Mouse (Mus musculus) spleen, postnatal 10 days (tissue): ENCODE results near the gene Gm11099.

Experiments
- DNase-seq, 2 experiments: peaks; one replicate each; pipeline ENCODE4 v3.0.0; 2021 to 2022; ENCODE audit warnings: low spot score in 2 of 2

The Gm11099 gene

GRCm38 (mm10) chr2:58859134-58859533 is at the start of gene Gm11099:
Gene Gm11099 (plus strand): TSS chr2:58859434.
- DNase-seq: no peak

- DNase-seq: no peak
Measured at GRCm38 (mm10) chr2:58812941-58813340, 46.3 kb upstream of the Gm11099 start.

GRCm38 (mm10) chr2:58828910-58829600 is 30.2 kb upstream of the Gm11099 start:
- no peak for DNase-seq

- no peak for DNase-seq
Measured at GRCm38 (mm10) chr2:58829981-58830742, 29.1 kb upstream of the Gm11099 start.

- no peak for DNase-seq
Measured at GRCm38 (mm10) chr2:58832253-58832980, 26.8 kb upstream of the Gm11099 start.

GRCm38 (mm10) chr2:58841021-58841420 is 18.2 kb upstream of the Gm11099 start:
- no peak for DNase-seq

GRCm38 (mm10) chr2:58842443-58842842 is 16.8 kb upstream of the Gm11099 start:
- DNase-seq: no peak

GRCm38 (mm10) chr2:58844499-58844898 is 14.7 kb upstream of the Gm11099 start:
- no peak for DNase-seq

- no peak for DNase-seq
Measured at GRCm38 (mm10) chr2:58879876-58880275, 20.6 kb downstream of the Gm11099 start.

- DNase-seq: no peak
Measured at GRCm38 (mm10) chr2:58905057-58905456, 45.8 kb downstream of the Gm11099 start.

- DNase-seq: no peak
Measured at GRCm38 (mm10) chr2:58906814-58907516, 47.7 kb downstream of the Gm11099 start.

GRCm38 (mm10) chr2:58912339-58912738 is 53.1 kb downstream of the Gm11099 start:
- no peak for DNase-seq

GRCm38 (mm10) chr2:58918351-58918750 is 59.1 kb downstream of the Gm11099 start:
- DNase-seq: no peak

GRCm38 (mm10) chr2:58925551-58925950 is 66.3 kb downstream of the Gm11099 start:
- no peak for DNase-seq

- no peak for DNase-seq
Measured at GRCm38 (mm10) chr2:58941361-58941760, 82.1 kb downstream of the Gm11099 start.

- DNase-seq: no peak
Measured at GRCm38 (mm10) chr2:58948796-58949195, 89.6 kb downstream of the Gm11099 start.

GRCm38 (mm10) chr2:58952101-58952500 is 92.9 kb downstream of the Gm11099 start:
- no peak for DNase-seq

GRCm38 (mm10) chr2:58956351-58956750 is 97.1 kb downstream of the Gm11099 start:
- no peak for DNase-seq

- DNase-seq: no peak
Measured at GRCm38 (mm10) chr2:58956770-58957300, 97.6 kb downstream of the Gm11099 start.
